Mouse (Mus musculus): ENCODE results near the gene Erich3. TPM values are rescaled to one million over a fixed set of nuclear protein-coding genes. Genes with fewer than 3 reads are reported as not detected.

Erich3 gene
- polyA plus RNA-seq, 1 experiment from 2014 or later, result not detected

GRCm38 (mm10) chr3:154649411-154650285, 14.0 kb upstream of the Erich3 start:
- Histone ChIP-seq H3K4me1 (replicated peaks; ENCODE audit: control insufficient read depth, insufficient read depth, low read length) (no peaks in the 10 kb centered on the region), H3K36me3 (ENCODE audit: control insufficient read depth, insufficient read depth, low read length) (no peaks in the 10 kb centered on the region), H3K27me3 (replicated peaks; ENCODE audit: control insufficient read depth, insufficient read depth, low read length) (peaks cover 4% of the 10 kb centered on the region; the same call in 1 of the 2 replicates), H3K4me3 (ENCODE audit: low read depth, low read length) (no peak overlapping the region), H3K4me2 (no peak overlapping the region), H3K27ac (ENCODE audit: low read depth, low read length) (no peak overlapping the region), H3K9ac (ENCODE audit: low read depth, low read length) (no peak overlapping the region), H3K9me3 (ENCODE audit: control insufficient read depth, low read length) (no peaks in the 10 kb centered on the region)
- ATAC-seq (replicated peaks; ENCODE audit: low FRiP score), result no peak; the same call in 1 of the 2 replicates
- no peak for DNase-seq (ENCODE audit: low spot score)
- 76% methylated on average over 20 of the region's 20 CpGs for WGBS

GRCm38 (mm10) chr3:154651192-154651821, 12.4 kb upstream of the Erich3 start:
- Histone ChIP-seq H3K9me3 (ENCODE audit: control insufficient read depth, low read length) (no peaks in the 10 kb centered on the region), H3K36me3 (ENCODE audit: control insufficient read depth, insufficient read depth, low read length) (no peaks in the 10 kb centered on the region), H3K27ac (ENCODE audit: low read depth, low read length) (no peak overlapping the region), H3K4me3 (ENCODE audit: low read depth, low read length) (no peak overlapping the region), H3K27me3 (replicated peaks; ENCODE audit: control insufficient read depth, insufficient read depth, low read length) (peaks cover 4% of the 10 kb centered on the region; the same call in 1 of the 2 replicates), H3K9ac (ENCODE audit: low read depth, low read length) (no peak overlapping the region), H3K4me2 (no peak overlapping the region), H3K4me1 (replicated peaks; ENCODE audit: control insufficient read depth, insufficient read depth, low read length) (no peaks in the 10 kb centered on the region)
- DNase-seq (ENCODE audit: low spot score) (no peak), ATAC-seq (replicated peaks; ENCODE audit: low FRiP score) (no peak)
- 75% methylated on average over 10 of the region's 10 CpGs for WGBS

DNA sequence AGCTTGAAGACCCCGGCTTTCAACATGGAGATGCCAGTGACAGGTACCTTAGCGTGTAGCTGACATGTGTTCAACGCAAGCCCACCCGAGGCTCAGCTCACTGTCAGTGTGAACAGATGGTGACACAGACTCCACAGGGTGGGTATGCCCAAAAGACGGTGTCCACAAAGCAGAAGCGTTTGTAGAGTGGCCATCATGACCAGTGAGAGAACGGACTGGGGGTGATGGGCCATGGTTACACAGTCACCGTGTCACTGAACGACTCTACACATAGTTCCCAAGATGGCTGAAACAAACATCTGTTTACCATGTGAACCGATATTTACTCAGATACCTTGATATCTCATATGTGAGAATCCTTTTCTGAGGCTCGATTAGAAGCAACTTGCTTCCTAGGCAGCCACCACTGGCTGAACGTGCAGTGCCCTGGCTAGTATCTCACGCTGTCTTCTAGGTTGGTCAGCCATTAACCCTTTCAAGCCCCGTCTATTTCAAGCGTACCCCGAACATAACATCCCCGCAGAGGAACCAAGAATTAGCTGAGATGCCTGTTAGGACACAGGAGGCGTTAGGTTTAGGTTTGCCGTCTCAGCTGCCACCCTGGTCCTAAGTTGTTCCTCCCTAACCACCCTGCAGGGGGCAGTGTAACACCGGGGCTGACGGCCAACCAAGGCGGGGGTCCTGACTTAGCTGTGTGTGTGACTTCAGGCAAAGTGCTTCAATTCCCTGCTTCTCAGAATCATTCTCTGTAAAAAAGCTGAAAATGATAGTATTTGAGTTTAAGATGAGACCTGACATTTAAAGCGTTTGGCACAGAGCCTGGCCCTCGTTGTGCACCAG, 10.9 kb upstream of the Erich3 start:
- no peak for DNase-seq (ENCODE audit: low spot score)
- peaks cover 4% of the 10 kb centered on the region; the same call in 1 of the 2 replicates for H3K27me3 ChIP-seq (replicated peaks; ENCODE audit: control insufficient read depth, insufficient read depth, low read length)

GRCm38 (mm10) chr3:154653454-154653853, 10.2 kb upstream of the Erich3 start:
- H3K9me3 ChIP-seq (ENCODE audit: control insufficient read depth, low read length), result no peaks in the 10 kb centered on the region
- WGBS, result 71% methylated on average over 5 of the region's 5 CpGs
- ATAC-seq (replicated peaks; ENCODE audit: low FRiP score), result no peak

More for the DNA sequence above, 10.9 kb upstream of the Erich3 start:
- no peak overlapping the region for H3K9ac ChIP-seq (ENCODE audit: low read depth, low read length)
- H3K9me3 ChIP-seq (ENCODE audit: control insufficient read depth, low read length), result no peaks in the 10 kb centered on the region
- no peak overlapping the region for H3K27ac ChIP-seq (ENCODE audit: low read depth, low read length)
- H3K4me3 ChIP-seq (ENCODE audit: low read depth, low read length), result no peak overlapping the region
- no peak overlapping the region for H3K4me2 ChIP-seq
- H3K36me3 ChIP-seq (ENCODE audit: control insufficient read depth, insufficient read depth, low read length), result no peaks in the 10 kb centered on the region
- ATAC-seq (replicated peaks; ENCODE audit: low FRiP score), result 0 out of 2 replicates have a peak, but pooled peaks have one; percentile 41
- no peaks in the 10 kb centered on the region for H3K4me1 ChIP-seq (replicated peaks; ENCODE audit: control insufficient read depth, insufficient read depth, low read length)
- 45% methylated on average over 24 of the region's 24 CpGs for WGBS

GRCm38 (mm10) chr3:154654284-154654683, 9.4 kb upstream of the Erich3 start:
- Histone ChIP-seq H3K27ac (ENCODE audit: low read depth, low read length) (no peak overlapping the region), H3K4me1 (replicated peaks; ENCODE audit: control insufficient read depth, insufficient read depth, low read length) (no peaks in the 10 kb centered on the region), H3K9me3 (ENCODE audit: control insufficient read depth, low read length) (no peaks in the 10 kb centered on the region), H3K36me3 (ENCODE audit: control insufficient read depth, insufficient read depth, low read length) (no peaks in the 10 kb centered on the region), H3K4me2 (no peak overlapping the region), H3K9ac (ENCODE audit: low read depth, low read length) (no peak overlapping the region), H3K27me3 (replicated peaks; ENCODE audit: control insufficient read depth, insufficient read depth, low read length) (peaks cover 4% of the 10 kb centered on the region; the same call in 1 of the 2 replicates), H3K4me3 (ENCODE audit: low read depth, low read length) (no peak overlapping the region)
- WGBS, result 60% methylated on average over 6 of the region's 6 CpGs
- no peak for ATAC-seq (replicated peaks; ENCODE audit: low FRiP score)
- DNase-seq (ENCODE audit: low spot score), result no peak

More at GRCm38 (mm10) chr3:154653454-154653853, 10.2 kb upstream of the Erich3 start:
- H3K4me1 ChIP-seq (replicated peaks; ENCODE audit: control insufficient read depth, insufficient read depth, low read length), result no peaks in the 10 kb centered on the region
- DNase-seq (ENCODE audit: low spot score), result no peak
- no peak overlapping the region for H3K4me3 ChIP-seq (ENCODE audit: low read depth, low read length)
- H3K4me2 ChIP-seq, result no peak overlapping the region
- no peak overlapping the region for H3K9ac ChIP-seq (ENCODE audit: low read depth, low read length)
- H3K27ac ChIP-seq (ENCODE audit: low read depth, low read length), result no peak overlapping the region
- peaks cover 4% of the 10 kb centered on the region; the same call in 1 of the 2 replicates for H3K27me3 ChIP-seq (replicated peaks; ENCODE audit: control insufficient read depth, insufficient read depth, low read length)
- no peaks in the 10 kb centered on the region for H3K36me3 ChIP-seq (ENCODE audit: control insufficient read depth, insufficient read depth, low read length)

DNA sequence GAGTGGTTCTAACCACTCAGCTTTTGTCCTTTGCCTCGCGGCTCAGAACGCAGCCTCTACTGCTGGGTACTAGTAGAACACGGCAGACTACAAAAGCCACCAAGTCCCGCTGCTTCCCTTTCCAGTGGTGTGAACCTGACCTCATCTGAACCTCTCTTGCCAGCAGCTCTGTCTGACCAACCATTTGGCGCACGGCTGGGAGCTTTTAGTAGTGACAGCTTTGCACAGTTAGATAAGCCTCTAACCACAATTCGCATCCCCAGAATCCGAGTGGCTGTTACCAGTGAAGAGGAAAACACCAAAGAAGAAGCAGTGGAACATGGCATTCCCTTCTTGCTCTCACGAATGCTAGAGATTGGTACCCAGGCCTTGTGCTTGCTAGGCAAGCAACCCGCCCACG, 8.8 kb upstream of the Erich3 start:
- no peak overlapping the region for H3K4me2 ChIP-seq
- no peak for ATAC-seq (replicated peaks; ENCODE audit: low FRiP score)
- WGBS, result 50% methylated on average over 12 of the region's 12 CpGs

GRCm38 (mm10) chr3:154655711-154656110, 7.9 kb upstream of the Erich3 start:
- WGBS, result 84% methylated on average over 5 of the region's 5 CpGs
- H3K4me2 ChIP-seq, result no peak overlapping the region
- ATAC-seq (replicated peaks; ENCODE audit: low FRiP score) (no peak), DNase-seq (ENCODE audit: low spot score) (no peak)
- no peak overlapping the region for H3K9ac ChIP-seq (ENCODE audit: low read depth, low read length)
- H3K36me3 ChIP-seq (ENCODE audit: control insufficient read depth, insufficient read depth, low read length), result no peaks in the 10 kb centered on the region
- H3K27me3 ChIP-seq (replicated peaks; ENCODE audit: control insufficient read depth, insufficient read depth, low read length), result peaks cover 4% of the 10 kb centered on the region; the same call in 1 of the 2 replicates
- H3K4me3 ChIP-seq (ENCODE audit: low read depth, low read length), result no peak overlapping the region
- no peaks in the 10 kb centered on the region for H3K9me3 ChIP-seq (ENCODE audit: control insufficient read depth, low read length)
- no peaks in the 10 kb centered on the region for H3K4me1 ChIP-seq (replicated peaks; ENCODE audit: control insufficient read depth, insufficient read depth, low read length)
- no peak overlapping the region for H3K27ac ChIP-seq (ENCODE audit: low read depth, low read length)

More for the DNA sequence above, 8.8 kb upstream of the Erich3 start:
- no peak overlapping the region for H3K9ac ChIP-seq (ENCODE audit: low read depth, low read length)
- DNase-seq (ENCODE audit: low spot score), result no peak
- no peaks in the 10 kb centered on the region for H3K36me3 ChIP-seq (ENCODE audit: control insufficient read depth, insufficient read depth, low read length)
- no peak overlapping the region for H3K4me3 ChIP-seq (ENCODE audit: low read depth, low read length)
- no peaks in the 10 kb centered on the region for H3K4me1 ChIP-seq (replicated peaks; ENCODE audit: control insufficient read depth, insufficient read depth, low read length)
- no peak overlapping the region for H3K27ac ChIP-seq (ENCODE audit: low read depth, low read length)
- H3K27me3 ChIP-seq (replicated peaks; ENCODE audit: control insufficient read depth, insufficient read depth, low read length), result peaks cover 4% of the 10 kb centered on the region; the same call in 1 of the 2 replicates
- H3K9me3 ChIP-seq (ENCODE audit: control insufficient read depth, low read length), result no peaks in the 10 kb centered on the region

- H3K36me3 ChIP-seq (ENCODE audit: control insufficient read depth, insufficient read depth, low read length), result no peaks in the 10 kb centered on the region
- DNase-seq (ENCODE audit: low spot score) (no peak), ATAC-seq (replicated peaks; ENCODE audit: low FRiP score) (no peak)
- H3K4me1 ChIP-seq (replicated peaks; ENCODE audit: control insufficient read depth, insufficient read depth, low read length), result no peaks in the 10 kb centered on the region
- no peak overlapping the region for H3K27ac ChIP-seq (ENCODE audit: low read depth, low read length)
- peak overlapping the region; percentile 52 for H3K4me2 ChIP-seq
- WGBS, result 7% methylated on average over 25 of the region's 27 CpGs
- H3K9ac ChIP-seq (ENCODE audit: low read depth, low read length), result no peak overlapping the region
- peak overlapping the region; percentile 17; the same call in 1 of the 2 replicates for H3K4me3 ChIP-seq (ENCODE audit: low read depth, low read length)
- H3K9me3 ChIP-seq (ENCODE audit: control insufficient read depth, low read length), result no peaks in the 10 kb centered on the region
- peaks cover 31% of the 10 kb centered on the region for H3K27me3 ChIP-seq (replicated peaks; ENCODE audit: control insufficient read depth, insufficient read depth, low read length)
Measured at GRCm38 (mm10) chr3:154663976-154664581, 420 bp downstream of the Erich3 start.

Measured in liver, embryonic 11.5 days (tissue).